Mouse (Mus musculus) lung, embryonic 16.5 days (tissue): ENCODE data around the gene Topbp1. TPM values are rescaled to one million over a fixed set of nuclear protein-coding genes. Genes with fewer than 3 reads are reported as not detected.

Experiments used
- ATAC-seq: fragments of 200-750 bp; cut with Nextera tagmentation; 2 replicates; pipeline ENCODE4 v1.8.0; 2017; ENCODE audit warnings: low read depth, mild to moderate bottlenecking, moderate library complexity
- H3K27ac ChIP-seq: fragments of 300-500 bp; sonication (generic); 2 replicates; pipeline ENCODE4 v1.5.1; 2014; ENCODE audit warnings: mild to moderate bottlenecking, control low read depth, low read length
- H3K27me3 ChIP-seq: fragments of 300-500 bp; sonication (generic); 2 replicates; pipeline ENCODE4 v1.6.1; 2014; ENCODE audit warnings: low read depth, low read length, mixed read lengths; ENCODE audit not compliant: control insufficient read depth, insufficient read depth
- H3K36me3 ChIP-seq: fragments of 300-500 bp; sonication (generic); 2 replicates; pipeline ENCODE4 v1.6.1; 2014; ENCODE audit warnings: low read length; ENCODE audit not compliant: control insufficient read depth, insufficient read depth
- H3K4me1 ChIP-seq: fragments of 300-500 bp; sonication (generic); replicated peaks from 2 replicates; pipeline ENCODE4 v1.6.1; 2014; ENCODE audit warnings: low read length, mixed read lengths; ENCODE audit not compliant: control insufficient read depth, insufficient read depth
- H3K4me2 ChIP-seq: fragments of 300-500 bp; sonication (generic); 2 replicates; pipeline ENCODE4 v1.6.1; 2014; ENCODE audit warnings: low read depth, low read length, control low read depth
- H3K4me3 ChIP-seq: fragments of 300-500 bp; sonication (generic); 2 replicates; pipeline ENCODE4 v1.5.1; 2014; ENCODE audit warnings: mild to moderate bottlenecking, low read length, control low read depth
- H3K9ac ChIP-seq: fragments of 300-500 bp; sonication (generic); 2 replicates; pipeline ENCODE4 v1.6.1; 2014; ENCODE audit warnings: low read length, control low read depth
- H3K9me3 ChIP-seq: fragments of 300-500 bp; sonication (generic); 2 replicates; pipeline ENCODE4 v1.6.1; 2016; ENCODE audit warnings: low read length; ENCODE audit not compliant: control insufficient read depth
- WGBS: fragments of 180-500 bp; shearing (Covaris S2); extraction: QIAGEN DNeasy Blood & Tissue Kit; methylation state at CpG from one replicate; pipeline ENCODE4 v1.1.7; 2014; 5-methylcytosine and 5-hydroxymethylcytosine counted together
- polyA plus RNA-seq: library from polyadenylated mRNA; unstranded; fragments of >200 nt; fragmentation: Nextera tagmentation; extraction: Ambion mirVana; gene quantifications from 2 replicates; pipeline ENCODE4 v1.2.1, GENCODE M21; 2015

Topbp1 gene
- polyA plus RNA-seq, 1 experiment from 2014 or later, result 64.0 TPM

DNA sequence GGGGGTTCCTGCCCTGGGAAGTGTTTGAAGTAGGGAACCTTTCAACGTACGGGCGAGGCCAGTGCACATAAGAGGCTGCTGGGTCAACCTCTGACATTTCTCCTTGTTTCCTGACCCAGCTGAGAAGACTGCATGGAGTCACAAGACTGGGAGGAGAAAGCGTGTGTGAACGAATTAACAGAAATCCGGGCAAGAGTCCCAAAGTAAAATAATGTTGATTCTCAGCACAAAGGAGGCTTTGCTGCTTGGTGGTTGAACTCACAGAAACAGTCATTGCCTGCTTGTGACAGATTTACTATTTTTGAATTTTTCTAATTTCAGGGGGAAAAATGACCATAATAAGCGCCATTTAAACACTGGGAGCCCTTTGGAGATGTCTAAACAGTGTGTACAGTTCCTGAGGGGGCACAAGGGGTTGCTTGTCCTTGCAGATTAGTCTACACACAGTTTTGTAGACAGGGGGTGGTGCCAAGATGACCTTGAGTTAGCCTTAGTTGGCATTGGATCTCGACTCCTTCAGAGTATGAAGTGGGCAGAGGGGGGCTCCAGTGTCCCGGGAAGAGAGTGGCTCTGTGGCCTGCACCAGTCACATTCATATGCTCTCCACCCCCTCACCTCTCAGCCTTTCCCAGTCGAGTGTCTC lies 82.1 kb downstream of the Topbp1 start:
- H3K36me3 ChIP-seq, result no peaks in the 10 kb centered on the region
- H3K9me3 ChIP-seq, result no peaks in the 10 kb centered on the region
- peaks cover 14% of the 10 kb centered on the region for H3K4me1 ChIP-seq
- peak; percentile 35; the same call in 1 of the 2 replicates for ATAC-seq
- WGBS, result 23% methylated on average over 10 of the region's 10 CpGs
- no peak overlapping the region for H3K4me2 ChIP-seq
- H3K4me3 ChIP-seq, result no peak overlapping the region
- H3K27ac ChIP-seq, result no peak overlapping the region
- H3K9ac ChIP-seq, result no peak overlapping the region
- no peaks in the 10 kb centered on the region for H3K27me3 ChIP-seq

DNA sequence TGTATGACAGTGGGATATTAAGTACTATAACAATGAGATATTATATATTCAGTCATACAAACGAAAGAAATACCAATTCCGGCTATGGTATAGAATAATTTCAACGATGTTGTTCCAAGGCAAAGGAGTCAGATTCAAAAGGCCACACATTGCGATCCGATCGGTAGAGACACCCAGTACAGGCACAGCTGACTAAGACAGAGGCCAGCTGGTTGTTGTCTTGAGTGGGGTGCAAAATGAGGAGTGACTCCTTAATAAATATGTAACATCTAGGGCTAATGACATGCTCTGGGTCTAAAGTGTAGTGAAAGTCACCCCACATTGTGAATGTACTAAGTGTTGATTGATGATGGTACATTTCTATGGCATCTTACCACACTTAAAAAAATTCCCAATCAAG lies 84.2 kb downstream of the Topbp1 start:
- Histone ChIP-seq H3K27ac (no peak overlapping the region), H3K27me3 (no peaks in the 10 kb centered on the region), H3K9me3 (no peaks in the 10 kb centered on the region), H3K36me3 (no peaks in the 10 kb centered on the region), H3K4me1 (peaks cover 14% of the 10 kb centered on the region), H3K9ac (no peak overlapping the region), H3K4me3 (no peak overlapping the region), H3K4me2 (no peak overlapping the region)
- peak; percentile 55; the same call in 1 of the 2 replicates for ATAC-seq
- 54% methylated on average over 6 of the region's 6 CpGs for WGBS

DNA sequence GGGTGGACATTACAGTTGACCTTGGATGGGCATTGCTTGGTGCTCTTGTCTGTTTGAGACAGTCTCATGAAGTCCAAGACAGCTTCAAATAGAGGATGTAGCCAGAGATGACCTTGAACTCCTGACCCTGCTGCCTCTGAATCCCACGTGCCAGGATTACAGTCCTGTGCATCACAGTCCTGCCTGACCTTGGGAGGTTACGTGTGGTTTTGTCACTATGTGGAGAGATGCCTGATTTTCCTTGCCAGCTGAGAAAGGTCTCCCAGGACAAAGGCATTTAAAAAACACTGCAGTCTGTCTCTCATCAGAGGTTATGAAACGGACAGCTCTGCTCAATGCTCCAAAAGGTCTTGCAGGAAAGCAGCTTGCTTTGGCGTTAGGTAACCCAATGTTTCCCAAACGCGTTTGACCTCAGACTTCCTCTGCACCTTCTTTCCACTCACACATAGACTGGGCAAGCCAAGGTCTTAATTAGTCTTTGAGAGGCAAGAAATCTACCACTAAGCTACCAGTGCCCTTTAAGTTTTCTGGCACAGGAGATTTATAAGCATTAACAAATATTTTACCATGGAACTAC lies 86.9 kb downstream of the Topbp1 start:
- H3K27ac ChIP-seq, result no peak overlapping the region
- 71% methylated on average over 6 of the region's 6 CpGs for WGBS
- no peak for ATAC-seq

DNA sequence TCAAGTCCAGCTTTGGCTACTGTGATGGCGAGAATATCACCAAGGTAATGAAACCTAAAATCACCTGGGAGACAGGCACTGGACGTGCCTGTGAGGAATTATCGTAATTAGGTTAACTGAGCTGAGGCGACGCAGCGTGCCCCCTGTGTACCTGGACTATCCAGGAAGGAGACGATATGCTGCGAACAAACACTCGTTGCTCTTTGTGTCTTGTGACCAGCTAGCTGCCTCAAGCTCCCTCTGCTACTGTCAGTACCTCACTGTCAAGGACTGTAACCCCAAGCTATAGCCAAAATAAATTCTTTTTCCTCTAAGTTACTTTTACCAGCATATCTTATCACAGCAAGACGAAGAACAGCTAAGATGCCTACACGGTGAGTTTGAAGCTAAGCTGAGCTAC lies 88.2 kb downstream of the Topbp1 start:
- no peak overlapping the region for H3K27ac ChIP-seq
- no peak overlapping the region for H3K4me2 ChIP-seq
- no peak overlapping the region for H3K4me3 ChIP-seq
- no peaks in the 10 kb centered on the region for H3K9me3 ChIP-seq
- H3K36me3 ChIP-seq, result no peaks in the 10 kb centered on the region
- no peak overlapping the region for H3K9ac ChIP-seq
- ATAC-seq, result no peak
- H3K27me3 ChIP-seq, result no peaks in the 10 kb centered on the region
- 78% methylated on average over 11 of the region's 11 CpGs for WGBS
- peaks cover 4% of the 10 kb centered on the region; the same call in 1 of the 2 replicates for H3K4me1 ChIP-seq

More for the DNA sequence above, 86.9 kb downstream of the Topbp1 start:
- H3K27me3 ChIP-seq, result no peaks in the 10 kb centered on the region
- H3K4me1 ChIP-seq, result peaks cover 12% of the 10 kb centered on the region
- no peaks in the 10 kb centered on the region for H3K9me3 ChIP-seq
- no peak overlapping the region for H3K4me2 ChIP-seq
- H3K4me3 ChIP-seq, result no peak overlapping the region
- H3K36me3 ChIP-seq, result no peaks in the 10 kb centered on the region
- H3K9ac ChIP-seq, result no peak overlapping the region

DNA sequence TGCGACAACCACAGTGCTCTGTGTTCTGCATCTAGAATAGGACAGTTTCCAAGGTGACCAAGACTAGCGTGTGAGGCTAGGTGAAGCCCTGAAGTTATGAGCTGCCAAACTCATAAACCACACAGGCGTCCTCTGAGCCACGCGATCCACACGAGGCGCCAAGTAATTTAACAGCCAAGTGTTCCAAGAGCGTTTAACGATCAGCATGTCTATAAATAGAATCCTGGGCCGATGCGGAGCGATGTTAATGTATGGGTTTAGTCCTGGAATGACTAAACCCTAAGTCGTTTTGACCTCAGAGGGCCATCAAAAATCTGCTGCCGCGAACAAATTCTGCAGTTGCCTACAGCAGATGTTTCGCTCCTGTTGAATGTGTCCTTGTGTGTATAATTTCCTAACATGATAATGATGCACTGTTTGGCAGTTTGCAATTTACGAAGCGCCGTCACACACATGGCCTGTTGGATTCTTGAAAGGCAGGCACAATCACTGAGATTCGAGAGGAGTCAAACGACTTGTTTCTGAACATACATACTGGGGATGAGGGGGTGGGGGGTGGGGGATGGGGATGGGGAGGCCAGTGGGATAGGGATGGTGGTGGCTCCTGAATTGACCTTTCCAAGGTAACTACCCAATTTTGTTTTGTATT lies 93.6 kb downstream of the Topbp1 start:
- H3K4me1 ChIP-seq, result peaks cover 5% of the 10 kb centered on the region; the same call in 1 of the 2 replicates
- no peak overlapping the region for H3K27ac ChIP-seq
- no peak overlapping the region for H3K9ac ChIP-seq
- WGBS, result 54% methylated on average over 21 of the region's 21 CpGs
- no peak overlapping the region for H3K4me3 ChIP-seq
- H3K4me2 ChIP-seq, result no peak overlapping the region
- H3K9me3 ChIP-seq, result peaks cover 5% of the 10 kb centered on the region; the same call in 1 of the 2 replicates
- H3K36me3 ChIP-seq, result no peaks in the 10 kb centered on the region
- H3K27me3 ChIP-seq, result no peaks in the 10 kb centered on the region
- ATAC-seq, result no peak

Other genes starting within 250 kb of the Topbp1 start
- 3.3 and 3.6 TPM in 2 replicates for gene Rab6b, start 193.4 kb upstream of the Topbp1 start, polyA plus RNA-seq
- gene Srprb, start 103.1 kb upstream of the Topbp1 start, polyA plus RNA-seq, result 59.1 and 60.9 TPM in 2 replicates
- gene Gm20425, start 74.9 kb upstream of the Topbp1 start, polyA plus RNA-seq, result 0.50 and 5.7 TPM in 2 replicates
- 161 and 437 TPM in 2 replicates for gene Trf, start 74.8 kb upstream of the Topbp1 start, polyA plus RNA-seq
- gene 1300017J02Rik, start 133 bp upstream of the Topbp1 start, polyA plus RNA-seq, result 2.3 and 4.0 TPM in 2 replicates
- gene Cdv3, start 60.6 kb downstream of the Topbp1 start, polyA plus RNA-seq, result 88.8 and 92.7 TPM in 2 replicates
- 0.29 and 0.62 TPM in 2 replicates for gene Bfsp2, start 175.2 kb downstream of the Topbp1 start, polyA plus RNA-seq